Mouse (Mus musculus): ENCODE measurements around the gene March9.

The March9 gene

GRCm38 (mm10) chr10:127059968-127060916, at the start of gene March9:
March9 (minus strand) TSS chr10:127060184.
- DNase-seq (ENCODE audit: low spot score in 2 of 2) = peak in 1 of 2 experiments; percentile 67

DNA sequence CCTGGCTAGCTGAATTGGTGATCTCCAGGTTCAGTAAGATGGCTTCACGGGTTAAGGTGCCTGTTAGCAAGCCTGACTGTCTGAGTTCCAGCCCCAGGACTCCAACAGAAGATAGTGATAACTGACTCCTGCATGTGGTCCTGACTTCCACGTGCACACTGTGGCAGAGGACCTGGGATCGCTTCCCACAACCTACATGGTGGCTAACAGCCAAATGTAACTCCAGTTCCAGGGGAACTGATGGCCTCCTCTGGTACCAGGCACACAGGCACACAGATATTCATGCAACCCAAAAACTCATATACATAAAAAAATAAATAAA, 48.2 kb upstream of the March9 start:
- no peak for DNase-seq (ENCODE audit: low spot score in 2 of 2)

DNA sequence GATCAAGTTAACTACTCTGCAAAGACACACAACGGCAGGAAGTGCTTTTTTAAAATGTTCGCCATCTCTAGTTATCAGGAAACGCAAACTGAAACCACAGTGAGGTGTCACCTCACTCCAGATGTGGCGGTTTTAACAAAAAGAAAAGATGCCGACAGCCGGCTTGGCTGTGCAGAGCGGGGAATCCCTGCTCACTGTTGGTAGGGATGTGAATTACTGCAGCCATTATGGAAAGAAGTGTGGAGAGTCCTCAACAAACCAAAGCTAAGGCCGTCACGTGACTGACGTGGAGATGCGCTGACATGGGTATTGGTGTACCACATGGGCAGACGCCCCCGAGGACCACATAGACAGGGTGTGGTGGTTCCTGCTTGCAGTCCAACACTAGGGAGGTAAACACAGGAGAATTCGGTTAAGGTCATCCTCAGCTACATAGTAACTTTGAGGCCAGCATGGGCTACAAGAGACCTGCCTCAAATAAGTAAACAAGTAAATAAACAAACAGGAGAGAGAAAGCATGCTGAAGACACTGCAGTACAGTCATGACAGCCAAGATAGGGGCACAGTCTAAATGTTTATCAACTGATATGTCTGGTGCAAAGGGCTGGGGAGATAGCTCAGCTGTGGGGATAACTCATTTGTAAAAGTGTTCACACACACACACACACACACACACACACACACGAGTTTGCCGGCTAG, 47.7 kb upstream of the March9 start:
- no peak for DNase-seq (ENCODE audit: low spot score in 2 of 2)

GRCm38 (mm10) chr10:127103631-127104030, 43.6 kb upstream of the March9 start:
- DNase-seq (ENCODE audit: low spot score in 2 of 2) = no peak

GRCm38 (mm10) chr10:127101151-127101550, 41.2 kb upstream of the March9 start:
- DNase-seq (ENCODE audit: low spot score in 2 of 2) = no peak

- DNase-seq (ENCODE audit: low spot score in 2 of 2) = no peak
Measured at GRCm38 (mm10) chr10:127100414-127100813, 40.4 kb upstream of the March9 start.

DNA sequence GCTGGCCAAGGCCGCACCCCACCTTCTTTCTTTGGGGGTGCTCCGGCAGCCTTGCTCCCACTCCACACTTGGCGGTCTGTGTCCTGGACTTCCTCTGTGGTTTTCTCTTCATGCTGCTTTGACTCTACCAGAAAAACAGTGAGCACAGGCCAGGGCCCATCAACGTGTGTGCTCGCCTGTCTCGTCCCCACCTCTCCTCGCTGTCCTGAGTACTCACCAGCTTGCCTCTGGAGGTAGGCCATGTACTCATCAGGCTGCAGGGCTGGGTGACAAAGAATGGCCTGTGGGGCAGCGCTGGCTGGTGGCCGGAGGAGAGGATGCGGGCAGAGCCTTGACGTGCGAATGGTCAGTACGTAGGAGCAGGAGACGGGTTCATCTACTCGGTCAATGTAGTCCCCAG, 39.9 kb upstream of the March9 start:
- DNase-seq (ENCODE audit: low spot score in 2 of 2) = no peak

GRCm38 (mm10) chr10:127099191-127099590, 39.2 kb upstream of the March9 start:
- no peak for DNase-seq (ENCODE audit: low spot score in 2 of 2)

GRCm38 (mm10) chr10:127098514-127098913, 38.5 kb upstream of the March9 start:
- DNase-seq (ENCODE audit: low spot score in 2 of 2) = no peak

GRCm38 (mm10) chr10:127094382-127094802, 34.4 kb upstream of the March9 start:
- peak in 1 of 2 experiments; percentile 35 for DNase-seq (ENCODE audit: low spot score in 2 of 2)

- DNase-seq (ENCODE audit: low spot score in 2 of 2) = no peak
Measured at GRCm38 (mm10) chr10:127092742-127093141, 32.8 kb upstream of the March9 start.

GRCm38 (mm10) chr10:127091507-127092396, 31.8 kb upstream of the March9 start:
- no peak for DNase-seq (ENCODE audit: low spot score in 2 of 2)

- no peak for DNase-seq (ENCODE audit: low spot score in 2 of 2)
Measured at GRCm38 (mm10) chr10:127090560-127091411, 30.8 kb upstream of the March9 start.

DNA sequence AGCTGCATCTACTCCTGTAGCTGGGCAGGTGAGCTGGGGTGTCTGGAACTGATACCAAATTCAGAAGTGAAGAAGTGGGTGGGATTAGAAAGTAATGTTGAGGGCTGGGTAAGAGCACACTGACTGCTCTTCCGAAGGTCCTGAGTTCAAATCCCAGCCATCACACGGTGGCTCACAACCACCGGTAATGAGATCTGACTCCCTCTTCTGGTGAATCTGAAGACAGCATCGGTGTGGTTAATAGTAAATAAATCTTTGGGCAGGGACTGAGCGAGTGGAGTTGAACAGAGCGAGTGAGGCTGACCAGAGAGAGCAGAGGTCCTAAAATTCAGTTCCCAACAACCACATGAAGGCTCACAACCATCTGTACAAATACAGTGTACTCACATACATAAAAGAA, 25.6 kb upstream of the March9 start:
- DNase-seq (ENCODE audit: low spot score in 2 of 2) = no peak

DNA sequence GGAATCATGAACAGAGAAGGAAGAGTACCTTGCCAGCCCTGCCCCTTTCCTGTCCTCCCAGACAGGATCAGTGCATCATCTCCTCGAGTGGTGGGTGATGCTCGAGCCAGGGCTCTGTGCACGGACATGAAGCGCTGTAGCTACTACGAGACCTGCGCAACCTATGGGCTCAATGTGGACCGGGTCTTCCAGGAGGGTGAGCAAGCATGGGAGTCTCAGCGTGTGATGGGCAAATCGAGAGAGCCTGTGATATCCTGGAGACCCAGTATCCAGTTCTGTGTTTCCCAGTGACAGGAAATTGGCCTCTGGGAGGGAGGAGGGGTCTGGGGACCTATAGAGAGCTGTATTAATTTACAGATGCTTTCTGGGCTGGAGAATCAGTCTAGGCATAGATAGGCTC, 25.1 kb upstream of the March9 start:
- DNase-seq (ENCODE audit: low spot score in 2 of 2) = no peak

- no peak for DNase-seq (ENCODE audit: low spot score in 2 of 2)
Measured at GRCm38 (mm10) chr10:127083915-127084306, 23.9 kb upstream of the March9 start.

DNA sequence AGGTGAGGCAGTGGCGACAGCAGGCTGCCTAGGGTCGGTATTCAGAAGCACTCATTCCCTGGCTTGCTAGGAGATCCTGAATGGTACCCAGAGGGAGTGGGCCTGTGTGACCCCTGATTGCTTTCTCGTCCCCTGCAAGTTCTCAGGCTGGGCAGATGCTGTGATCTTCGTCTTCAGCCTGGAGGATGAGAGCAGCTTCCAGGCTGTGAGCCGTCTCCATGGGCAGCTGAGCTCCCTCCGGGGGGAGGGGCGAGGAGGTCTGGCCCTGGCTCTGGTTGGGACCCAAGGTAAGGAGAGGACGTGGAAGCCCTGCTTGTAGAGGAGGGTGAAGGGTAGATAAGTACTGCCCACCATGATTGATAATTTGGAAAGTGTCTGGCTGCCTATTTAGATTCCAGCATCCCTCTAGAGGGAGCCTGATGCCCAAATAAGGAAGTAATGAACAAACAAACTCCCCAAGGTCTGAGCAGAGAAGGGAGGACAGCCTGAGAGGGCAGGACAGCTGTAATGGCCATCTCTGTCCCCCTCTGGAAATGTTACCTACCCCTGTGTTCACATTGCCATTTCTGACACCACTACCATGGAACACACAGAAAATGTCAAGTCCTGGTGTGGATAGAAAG, 23.4 kb upstream of the March9 start:
- no peak for DNase-seq (ENCODE audit: low spot score in 2 of 2)

- DNase-seq (ENCODE audit: low spot score in 2 of 2) = no peak
Measured at GRCm38 (mm10) chr10:127081996-127082620, 22.1 kb upstream of the March9 start.

DNA sequence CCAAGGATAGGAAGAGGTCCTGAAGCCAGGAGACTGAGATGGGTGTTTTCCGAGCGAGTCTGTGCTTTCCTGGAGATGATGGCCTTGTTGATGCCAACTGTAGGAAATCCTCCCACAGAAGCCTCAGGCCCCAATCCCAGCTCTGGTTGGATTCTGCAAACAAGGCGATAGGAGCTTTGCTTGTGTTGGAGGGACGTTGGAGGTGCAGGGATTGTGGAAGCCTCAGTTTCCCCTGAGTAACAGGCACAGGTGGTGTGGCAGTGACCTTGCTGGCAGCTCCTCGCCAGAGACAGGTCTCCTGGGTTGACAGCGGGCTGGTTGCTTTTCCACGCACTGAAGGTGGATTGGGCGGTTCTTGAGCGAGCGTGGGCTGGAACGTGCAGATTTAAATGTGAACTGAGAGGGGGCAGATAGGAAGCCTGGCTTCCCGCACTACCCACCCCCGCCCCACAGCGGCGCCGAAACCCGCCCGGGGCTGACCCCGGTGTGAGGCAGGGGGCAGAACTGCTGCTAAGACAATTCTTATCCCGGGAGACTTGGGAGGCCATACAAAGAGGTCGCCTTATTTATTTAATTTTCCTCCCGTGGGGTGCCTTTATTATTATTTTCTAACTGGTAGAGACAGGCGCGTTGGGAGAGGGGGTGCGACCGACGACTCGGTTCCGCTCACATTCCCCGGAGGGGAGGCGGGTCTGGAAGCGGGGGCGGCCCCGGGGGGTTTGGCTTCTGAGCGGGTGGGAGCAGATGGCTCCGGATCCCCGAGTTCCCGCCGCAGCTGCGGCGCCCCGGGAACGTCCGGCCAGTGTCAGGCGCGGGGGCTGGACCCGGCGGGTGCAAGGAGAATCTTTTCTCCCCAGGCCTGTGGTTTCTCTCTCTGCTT, 21.2 kb upstream of the March9 start:
- no peak for DNase-seq (ENCODE audit: low spot score in 2 of 2)
